Mouse (Mus musculus) brain, embryonic 14.5 days (tissue): ENCODE results near the gene Pde4dip.

Experiments used
- CTCF ChIP-seq: fragments of 200-500 bp; IDR thresholded peaks from 2 replicates; pipeline ENCODE4 v1.5.1; 2012; ENCODE audit warnings: inconsistent platforms, mild to moderate bottlenecking, moderate library complexity, borderline replicate concordance; ENCODE audit not compliant: insufficient read depth, insufficient read length; ENCODE audit errors: extremely low read depth
- POLR2A ChIP-seq: fragments of 200-500 bp; IDR thresholded peaks from 2 replicates; pipeline ENCODE4 v1.6.1; 2012; ENCODE audit warnings: mild to moderate bottlenecking, inconsistent platforms, borderline replicate concordance; ENCODE audit not compliant: poor library complexity, insufficient read depth, insufficient read length, severe bottlenecking; ENCODE audit errors: extremely low read depth

DNA sequence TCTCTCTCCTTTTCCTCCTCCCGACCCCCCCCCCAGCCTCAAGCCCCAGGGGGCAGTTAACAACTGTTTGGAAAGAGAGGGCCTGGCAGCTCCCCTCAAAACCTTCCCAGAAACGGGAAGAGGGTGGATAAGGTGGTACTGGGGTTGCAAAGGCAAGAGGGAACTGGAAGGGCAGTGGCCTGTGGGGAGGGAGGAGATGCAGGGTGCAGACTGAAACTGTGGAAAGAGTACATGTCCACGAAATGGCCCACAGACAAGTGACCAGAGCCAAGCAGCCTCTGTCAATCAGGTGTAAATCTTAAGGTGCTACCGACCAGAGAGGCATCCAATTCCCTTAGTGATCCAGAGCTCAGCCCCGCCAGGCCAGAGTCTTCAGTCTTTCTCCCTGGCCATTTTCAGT is 63.8 kb downstream of the Pde4dip start:
- no peak for TF ChIP-seq POLR2A
- no peak for TF ChIP-seq CTCF
